ENCODE assay signal across 7 mouse cellular contexts in the genomic region with DNA sequence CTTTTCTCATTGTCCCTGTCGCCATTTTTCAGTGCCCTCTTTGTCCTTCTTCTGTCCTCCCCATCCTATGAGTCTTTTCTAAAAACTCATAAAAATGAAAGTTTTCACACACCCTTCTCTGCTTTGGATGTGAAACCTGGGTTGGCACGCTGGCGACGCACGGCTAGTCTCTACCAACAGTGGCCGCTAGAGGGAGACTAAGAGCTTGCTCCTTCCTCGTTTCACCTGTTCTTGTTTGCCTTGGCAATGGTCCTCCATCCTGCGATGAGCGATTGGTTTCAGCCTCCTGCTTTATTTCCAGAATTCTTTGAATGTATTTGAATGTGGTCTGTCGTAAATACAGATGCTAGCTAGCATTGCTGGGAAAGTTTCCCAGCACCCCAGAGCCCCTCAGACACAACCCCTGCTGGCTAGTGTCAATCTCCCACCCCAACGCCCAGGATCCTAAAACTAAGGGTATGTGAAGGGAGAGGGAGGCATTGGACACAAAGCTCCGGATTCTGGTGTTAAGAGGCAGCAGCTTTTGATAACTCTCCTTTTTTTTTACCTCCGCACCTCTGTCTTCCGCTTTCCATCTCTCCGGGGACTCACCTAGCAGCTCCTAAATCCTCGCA.
A peak's percentile ranks its signal among the peaks of the same experiment; 100 is the strongest.
DNase-seq lines count a peak whose midpoint lies in the region; ATAC-seq lines count a peak whose summit lies in the region.

No protein-coding gene starts in this region.

- H3K9ac ChIP-seq in intestine, embryonic 16.5 days (ENCODE audit: low read depth, low read length) = no peak overlapping the region
- H3K9ac ChIP-seq in midbrain, embryonic 12.5 days (replicated peaks) = no peak overlapping the region

- H3K4me1 ChIP-seq in intestine, embryonic 16.5 days (ENCODE audit: control insufficient read depth, insufficient read depth, low read length) = peaks cover 8% of the 10 kb centered on the region
- no peaks in the 10 kb centered on the region for H3K4me1 ChIP-seq in midbrain, embryonic 12.5 days

- no peaks in the 10 kb centered on the region for H3K36me3 ChIP-seq in intestine, embryonic 16.5 days (ENCODE audit: control insufficient read depth, insufficient read depth, low read length)
- H3K36me3 ChIP-seq in midbrain, embryonic 12.5 days = no peaks in the 10 kb centered on the region

- intact Hi-C loops in left cerebral cortex, postnatal 25 days (cut with DNase I) = loop anchor here (1.0 kb wide), 1 partner anchor 266 kb away; no protein-coding TSS in a partner anchor

- peak; percentile 78 to 94 for DNase-seq in adrenal gland, adult (ENCODE audit: inconsistent age in 2 of 2, low spot score in 1 of 2)
- peak; percentile 90 for DNase-seq in embryo, embryonic 10.5 days (ENCODE audit: low spot score)
- peak; percentile 85 to 88 for DNase-seq in left cerebral cortex, postnatal 25 days (ENCODE audit: low spot score in 2 of 2)
- DNase-seq in skeletal muscle tissue, adult 2 months (ENCODE audit: low read depth, low spot score) = peak; percentile 48

- 35% methylated on average over 16 of the region's 16 CpGs for WGBS in intestine, embryonic 16.5 days
- 39% methylated on average over 16 of the region's 16 CpGs for WGBS in midbrain, embryonic 12.5 days

- ATAC-seq in granulocyte monocyte progenitor cell, adult 5-6 weeks (replicated peaks; ENCODE audit: poor library complexity, severe bottlenecking) = peak; percentile 57
- ATAC-seq in intestine, embryonic 16.5 days = 0 out of 2 replicates have a peak, but pooled peaks have one; percentile 46
- peak; percentile 60; the same call in 1 of the 2 replicates for ATAC-seq in midbrain, embryonic 12.5 days (ENCODE audit: low FRiP score, low read depth)

- H3K4me2 ChIP-seq in intestine, embryonic 16.5 days (ENCODE audit: low read depth, low read length) = no peak overlapping the region
- H3K4me2 ChIP-seq in midbrain, embryonic 12.5 days (replicated peaks) = no peak overlapping the region

- H3K27me3 ChIP-seq in intestine, embryonic 16.5 days (replicated peaks; ENCODE audit: control insufficient read depth, insufficient read depth, low read length) = no peaks in the 10 kb centered on the region
- H3K27me3 ChIP-seq in midbrain, embryonic 12.5 days = no peaks in the 10 kb centered on the region

- no peak overlapping the region for H3K27ac ChIP-seq in intestine, embryonic 16.5 days (ENCODE audit: low read length)
- H3K27ac ChIP-seq in midbrain, embryonic 12.5 days (replicated peaks) = no peak overlapping the region

- no peak overlapping the region for H3K4me3 ChIP-seq in intestine, embryonic 16.5 days (ENCODE audit: low read length)
- no peak overlapping the region for H3K4me3 ChIP-seq in midbrain, embryonic 12.5 days

- H3K9me3 ChIP-seq in intestine, embryonic 16.5 days (ENCODE audit: control insufficient read depth, low read length) = no peaks in the 10 kb centered on the region
- no peaks in the 10 kb centered on the region for H3K9me3 ChIP-seq in midbrain, embryonic 12.5 days
